Mouse (Mus musculus) retina, postnatal 1 day (tissue): ENCODE measurements around the gene Xdh.

Experiments
- DNase-seq: peaks from one replicate; pipeline ENCODE4 v3.0.0-alpha.2; 2012

Xdh gene

DNA sequence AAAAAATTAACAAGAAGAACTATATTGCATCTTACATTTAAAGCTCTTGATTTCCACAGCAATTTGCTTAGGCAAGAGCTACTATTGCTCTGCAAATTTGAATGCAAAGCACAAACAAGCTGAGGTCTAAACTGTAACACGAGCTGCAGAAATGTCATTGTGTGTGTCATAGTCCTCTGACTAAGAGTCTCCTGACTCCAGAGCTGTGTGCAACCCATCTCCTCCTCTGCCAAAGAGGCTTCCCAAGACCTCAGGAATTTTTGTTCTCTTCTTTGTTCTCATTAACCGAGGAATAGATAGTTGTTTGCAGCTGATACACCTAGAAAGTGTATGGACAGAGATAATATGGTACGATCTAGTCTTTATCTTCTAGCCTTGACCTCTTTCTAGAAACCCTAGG is 8.2 kb downstream of the Xdh start:
- DNase-seq, result no peak

DNA sequence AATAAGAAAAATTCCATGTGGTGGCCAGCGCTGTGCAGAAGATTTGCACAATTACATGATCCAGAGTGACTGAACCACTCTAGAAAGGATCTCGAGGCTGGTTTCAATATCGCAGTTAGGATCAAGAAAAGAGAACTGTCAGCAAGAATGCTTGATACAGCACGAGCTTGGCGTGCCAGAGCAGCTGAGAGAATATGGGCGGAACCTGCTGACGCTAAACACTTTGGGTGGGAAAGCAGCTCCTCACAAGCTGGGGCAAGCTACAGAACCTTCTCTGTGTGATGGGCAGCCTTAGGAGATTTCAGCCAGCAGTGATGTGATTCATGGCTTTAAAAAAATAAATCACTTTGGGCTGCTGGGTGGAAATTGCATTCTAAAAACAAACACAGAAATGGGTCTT is 12.9 kb downstream of the Xdh start:
- DNase-seq, result no peak

DNA sequence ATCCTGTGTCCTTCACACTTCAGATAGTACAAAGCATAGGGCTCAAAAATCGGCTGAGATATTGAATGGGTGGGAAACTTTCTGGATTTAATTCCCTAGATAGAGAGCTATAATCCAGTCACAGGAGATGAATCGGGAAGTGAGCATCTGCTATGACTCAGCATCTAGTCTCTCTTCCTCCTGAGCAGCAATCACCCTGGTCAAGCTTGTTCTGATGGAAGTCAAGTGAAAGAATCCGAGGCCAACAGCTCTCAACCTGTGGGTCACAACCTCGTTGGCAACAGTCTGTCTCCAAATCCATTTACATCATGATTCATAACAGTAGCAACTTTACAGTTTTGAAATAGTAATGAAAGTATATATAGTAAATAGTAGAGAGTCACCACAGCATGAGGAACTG is 14.8 kb downstream of the Xdh start:
- no peak for DNase-seq

DNA sequence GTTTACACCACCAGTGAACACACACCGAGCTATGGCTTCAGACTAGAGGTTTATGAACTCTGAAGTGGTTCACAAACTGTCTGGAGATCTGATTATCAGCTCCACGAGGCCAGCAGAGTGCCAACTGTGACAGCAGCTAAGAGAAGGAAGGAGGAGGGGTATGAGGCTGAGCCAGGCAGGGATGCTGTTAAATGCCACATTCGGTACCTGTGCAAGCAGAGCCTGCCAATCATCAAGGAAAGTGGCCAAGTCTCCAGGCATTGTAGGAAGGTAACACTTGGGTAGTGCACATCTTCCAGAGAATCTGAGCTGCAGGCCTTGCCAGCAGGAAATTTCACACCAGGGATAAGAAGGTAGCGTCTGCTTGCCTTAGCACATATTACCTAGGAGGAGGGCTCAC is 15.7 kb downstream of the Xdh start:
- no peak for DNase-seq

DNA sequence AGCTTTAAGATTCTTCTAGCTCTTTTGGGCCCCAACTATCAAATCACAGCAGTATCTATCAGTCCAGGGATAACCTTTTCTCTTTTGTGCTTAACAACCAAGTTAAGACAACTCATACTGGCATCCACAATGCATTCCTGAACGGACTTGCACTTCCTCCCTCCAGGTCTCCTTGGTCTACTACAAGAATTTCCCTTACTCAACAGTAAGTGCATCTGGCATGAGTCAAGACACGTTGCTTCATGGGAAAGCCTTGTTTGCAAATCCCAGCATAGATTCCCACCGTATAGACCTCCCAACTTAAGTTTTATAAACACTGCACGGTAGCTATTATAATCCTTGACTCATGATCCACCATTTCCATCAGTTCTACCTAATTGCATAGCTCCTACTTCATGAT is 16.4 kb downstream of the Xdh start:
- no peak for DNase-seq

DNA sequence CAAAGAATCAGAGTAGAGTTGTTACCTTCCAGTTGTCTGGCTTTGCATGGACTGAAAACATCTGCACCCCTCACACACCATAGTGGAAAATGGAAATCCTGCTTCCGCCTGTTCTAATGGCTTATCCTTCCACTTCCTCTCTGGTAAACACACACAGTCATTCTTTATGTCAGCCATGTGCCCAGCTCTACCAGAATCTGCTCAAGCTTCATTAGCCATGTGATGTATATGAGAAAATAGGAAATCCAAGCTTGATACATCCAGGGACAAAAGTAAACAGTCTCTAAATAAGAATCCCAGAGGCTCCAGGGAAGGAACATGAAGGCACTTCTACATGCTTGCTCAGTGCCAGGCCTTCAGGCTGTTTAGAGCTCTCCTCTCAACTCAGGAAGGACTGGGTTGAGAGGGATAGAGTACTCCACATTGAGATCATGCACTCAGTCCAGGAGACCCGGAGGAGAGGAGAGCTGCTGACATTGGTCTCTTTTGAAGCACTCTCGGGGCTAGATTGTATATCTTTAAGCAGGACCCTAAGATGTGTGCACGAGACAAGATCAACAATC is 17.4 kb downstream of the Xdh start:
- DNase-seq, result no peak

DNA sequence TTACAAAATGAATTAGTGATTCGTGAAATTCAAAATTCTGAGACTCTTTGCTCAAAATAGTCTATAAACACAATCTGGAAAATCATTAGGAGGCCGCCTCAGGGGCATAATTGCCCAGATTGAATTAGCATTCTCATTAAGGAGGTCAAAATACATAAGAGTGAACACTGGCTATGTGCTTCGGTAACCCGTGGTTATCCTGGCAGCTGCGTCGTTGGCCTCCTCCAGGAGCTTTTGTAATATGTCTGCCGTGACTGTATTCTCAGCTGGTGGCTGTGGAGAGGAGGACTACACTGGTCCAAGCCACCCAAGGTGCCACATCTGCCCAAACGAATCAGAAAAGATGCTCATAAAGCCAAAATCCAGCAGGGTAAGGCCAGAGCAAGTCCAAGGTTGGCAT is 30.5 kb downstream of the Xdh start:
- DNase-seq, result peak; percentile 19

DNA sequence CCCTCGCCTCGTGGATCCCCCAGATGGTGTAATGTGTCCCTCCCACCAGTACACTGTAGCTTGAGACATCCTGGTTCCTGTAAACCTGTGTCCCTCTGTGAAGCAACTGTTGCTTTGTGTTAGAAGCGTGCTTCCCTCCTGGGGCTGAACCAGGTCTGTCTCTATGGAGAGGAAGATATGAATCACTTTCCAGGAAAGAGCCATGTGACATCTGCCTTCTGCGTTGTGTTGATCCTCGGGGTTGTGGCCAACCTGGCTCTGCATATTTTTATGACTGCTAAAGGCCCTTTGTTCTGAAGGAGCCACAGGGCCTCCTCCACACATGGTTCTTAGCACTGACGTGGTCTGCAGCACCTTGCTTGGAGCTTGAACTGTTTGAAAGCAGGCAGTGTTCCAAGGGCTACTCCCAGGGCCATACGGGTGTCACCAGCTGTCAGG is 31.0 kb downstream of the Xdh start:
- no peak for DNase-seq

DNA sequence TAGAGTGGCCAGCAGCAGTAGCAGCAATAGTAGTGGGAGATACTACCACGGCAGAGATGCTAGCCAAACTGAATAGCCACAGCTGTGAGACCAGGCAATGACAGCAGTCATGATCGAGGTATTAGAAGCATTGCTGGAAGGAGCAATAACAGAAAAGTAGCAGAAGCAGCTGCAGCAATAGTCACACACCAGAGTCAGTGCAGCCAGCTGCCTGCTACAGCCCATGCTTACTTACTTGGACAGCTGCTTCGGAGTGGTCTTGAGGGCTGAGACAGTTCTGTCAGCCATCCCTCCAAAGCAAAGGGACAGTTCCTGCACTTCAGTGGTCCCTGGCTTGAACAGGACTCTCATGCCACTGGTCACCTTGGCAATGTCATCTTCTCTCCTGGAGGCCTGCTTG is 31.9 kb downstream of the Xdh start:
- DNase-seq, result no peak

DNA sequence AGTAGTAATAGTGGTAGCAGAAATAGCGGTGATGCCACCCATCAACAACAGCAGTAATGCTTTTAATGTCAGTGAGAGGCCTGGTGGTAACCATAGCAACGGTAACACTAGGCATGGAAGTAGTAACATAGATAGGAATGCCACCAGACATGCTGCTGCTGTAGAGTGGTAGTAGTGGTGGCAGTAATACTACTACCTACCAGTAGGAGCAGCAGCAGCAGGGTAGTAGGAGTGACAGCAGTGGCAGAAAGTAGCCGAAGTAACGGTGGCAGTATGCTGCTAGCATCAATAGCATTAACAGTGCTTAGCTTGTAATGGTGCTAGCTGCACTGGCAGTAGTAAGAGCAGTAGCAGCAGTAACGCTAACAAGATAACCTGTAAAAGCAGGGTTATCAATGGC is 32.3 kb downstream of the Xdh start:
- DNase-seq, result no peak

DNA sequence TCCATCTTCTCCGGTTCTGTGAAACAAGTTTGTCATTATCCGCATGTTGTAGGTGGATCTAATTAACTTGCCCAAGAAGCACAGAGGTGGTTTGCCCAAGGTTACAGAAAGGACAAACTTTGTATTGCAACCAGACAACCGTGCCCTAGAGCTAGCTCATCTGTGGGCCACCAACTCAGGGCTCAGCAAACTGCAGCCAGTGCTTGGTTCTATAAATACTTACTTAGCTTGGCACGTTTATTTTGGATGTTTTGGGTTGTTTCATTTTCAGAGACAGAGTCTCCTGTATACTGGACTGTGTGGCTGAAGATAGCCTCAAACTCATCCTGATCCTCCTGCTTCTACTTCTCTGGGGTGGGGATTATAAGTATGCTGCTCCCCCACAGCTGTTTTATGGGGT is 35.3 kb downstream of the Xdh start:
- DNase-seq, result no peak

DNA sequence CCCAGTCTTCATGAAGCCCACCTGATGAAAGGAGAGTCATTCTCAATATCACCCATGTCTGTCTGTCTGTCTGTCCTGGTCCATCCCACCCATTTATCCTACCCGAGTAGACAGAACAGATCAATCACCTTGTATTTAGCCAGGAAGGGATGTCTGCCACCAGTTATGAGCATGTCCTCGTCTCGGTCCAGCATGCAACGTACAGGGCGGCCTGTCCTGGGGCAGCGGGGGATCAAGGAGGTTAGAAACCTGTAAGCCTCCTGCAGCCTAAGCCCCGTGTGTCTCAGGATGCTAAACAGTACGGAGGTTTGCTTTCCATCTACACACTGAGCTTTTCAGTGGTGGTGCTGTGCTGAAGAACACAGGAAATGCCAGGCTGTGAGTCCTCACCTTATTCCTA is 43.9 kb downstream of the Xdh start:
- no peak for DNase-seq

DNA sequence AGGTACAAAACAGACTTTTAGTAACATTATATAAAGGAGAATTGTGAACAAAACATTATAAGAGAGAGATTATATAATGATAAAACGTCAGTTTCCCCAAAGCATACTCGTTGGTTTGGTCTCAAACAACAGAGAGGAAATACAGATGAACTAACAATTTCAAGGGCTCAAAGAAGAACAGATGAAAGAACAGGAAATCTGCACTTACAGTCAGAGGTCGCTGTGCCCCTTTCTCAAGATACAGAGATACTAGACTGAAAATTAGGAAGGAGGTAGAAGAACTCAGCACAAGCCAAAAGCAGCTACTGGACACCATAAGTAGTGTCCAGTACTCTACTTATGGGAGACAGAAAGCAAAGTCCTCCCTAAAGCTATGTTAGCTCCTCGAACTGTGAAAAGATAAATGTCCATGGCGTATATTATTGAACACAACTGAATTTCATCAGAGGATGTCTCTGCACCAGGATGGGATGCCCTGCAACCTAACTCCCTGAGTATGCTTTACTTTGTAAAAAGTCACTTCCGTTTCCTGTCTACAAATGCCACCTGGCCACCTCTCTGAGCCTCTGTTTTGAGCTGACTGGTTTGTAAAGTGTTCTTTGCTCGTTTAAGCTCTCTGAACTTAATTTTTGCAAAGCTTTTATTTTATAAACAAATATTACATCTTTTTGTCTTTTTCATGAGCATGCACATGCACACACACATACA is 44.8 kb downstream of the Xdh start:
- DNase-seq, result no peak

DNA sequence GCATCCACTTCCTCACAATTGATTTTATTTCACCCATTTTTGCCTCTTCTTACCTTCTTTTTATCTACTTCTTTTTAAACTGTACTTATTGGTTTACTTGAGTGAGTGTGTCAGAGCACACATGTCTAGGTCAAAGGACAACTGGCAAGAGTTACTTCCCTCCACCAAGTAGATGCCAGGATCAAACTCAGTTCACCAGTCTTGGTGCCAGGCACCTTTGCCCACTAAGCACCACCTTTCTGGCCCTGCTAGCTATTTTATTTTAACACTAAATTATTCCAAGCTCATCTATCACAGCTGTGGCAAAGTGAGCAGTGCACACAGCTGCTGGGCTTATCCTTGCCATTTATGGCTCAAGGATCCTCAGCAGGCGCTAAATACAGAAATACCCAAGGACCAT is 46.9 kb downstream of the Xdh start:
- no peak for DNase-seq

DNA sequence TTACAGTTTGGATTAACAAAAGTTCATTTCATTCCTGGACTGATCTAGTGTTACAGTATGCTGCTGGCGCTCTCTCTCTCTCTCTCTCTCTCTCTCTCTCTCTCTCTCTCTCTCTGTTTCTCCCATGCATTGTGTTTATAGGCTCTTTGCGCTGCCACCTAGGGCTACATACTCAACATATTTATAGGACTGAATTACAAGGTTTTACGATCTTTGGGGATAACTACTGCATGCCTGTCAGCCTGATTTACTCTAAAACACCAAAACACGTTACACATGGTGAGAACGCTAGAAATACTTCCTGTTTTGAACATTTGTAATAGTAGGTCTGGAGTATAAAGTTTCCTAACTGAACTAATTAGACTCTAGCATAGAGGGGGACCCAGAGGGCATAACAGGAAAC is 47.8 kb downstream of the Xdh start:
- no peak for DNase-seq

DNA sequence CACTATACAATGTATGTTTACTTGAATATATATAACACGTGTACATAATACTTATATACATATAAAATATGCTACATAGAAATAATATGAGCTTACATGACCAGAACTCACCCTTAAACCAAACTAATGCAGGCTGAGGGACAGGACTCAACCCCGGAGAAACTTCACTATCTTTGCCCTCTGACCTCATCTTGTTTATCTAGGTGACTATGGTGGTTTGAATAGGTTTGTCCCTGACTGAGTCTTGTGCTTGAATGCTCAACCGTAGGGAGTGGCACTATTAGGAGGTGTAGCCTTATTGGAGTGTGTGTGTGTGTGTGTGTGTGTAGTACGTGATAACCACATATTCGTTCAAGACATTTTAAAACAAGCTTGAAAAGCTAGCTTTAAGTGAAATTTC is 55.6 kb downstream of the Xdh start:
- DNase-seq, result no peak

DNA sequence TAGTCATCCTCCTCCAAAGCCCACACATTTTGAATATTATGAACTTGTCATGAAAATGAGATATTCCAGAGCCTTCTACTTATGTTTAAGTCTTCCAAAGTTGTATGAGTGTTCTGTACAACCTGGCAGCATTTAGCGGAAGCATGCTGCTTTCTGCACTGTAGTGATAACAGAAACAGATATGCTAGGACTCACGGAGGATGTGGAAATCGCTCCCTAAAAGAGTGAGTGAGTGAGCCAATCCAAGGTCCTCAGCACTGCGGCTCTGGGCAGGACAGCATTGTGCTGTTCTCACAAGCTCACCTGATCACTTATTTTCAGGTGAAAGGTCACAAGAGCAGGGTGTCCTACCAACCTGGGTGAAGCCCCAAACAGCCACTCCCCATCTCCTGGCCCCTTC is 56.2 kb downstream of the Xdh start:
- no peak for DNase-seq

DNA sequence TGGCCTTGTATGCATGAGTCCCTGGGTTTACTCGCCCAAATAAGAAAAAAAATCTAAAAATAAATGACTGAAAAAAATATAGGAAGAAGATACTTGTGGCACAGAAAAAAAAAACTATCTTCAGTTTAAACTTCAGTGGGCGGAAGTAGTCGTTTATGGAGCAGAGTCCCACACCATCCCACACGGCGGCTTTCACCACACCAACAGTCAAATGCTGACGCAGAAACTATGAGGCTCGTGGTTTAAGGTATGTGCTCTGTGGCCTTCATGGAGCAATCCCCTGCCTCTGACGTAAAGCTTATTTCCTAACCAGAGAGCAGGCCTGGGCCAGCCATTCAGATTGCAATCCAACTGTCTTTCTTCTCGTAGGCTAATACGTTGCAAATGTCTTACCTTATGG is 56.8 kb downstream of the Xdh start:
- DNase-seq, result no peak

DNA sequence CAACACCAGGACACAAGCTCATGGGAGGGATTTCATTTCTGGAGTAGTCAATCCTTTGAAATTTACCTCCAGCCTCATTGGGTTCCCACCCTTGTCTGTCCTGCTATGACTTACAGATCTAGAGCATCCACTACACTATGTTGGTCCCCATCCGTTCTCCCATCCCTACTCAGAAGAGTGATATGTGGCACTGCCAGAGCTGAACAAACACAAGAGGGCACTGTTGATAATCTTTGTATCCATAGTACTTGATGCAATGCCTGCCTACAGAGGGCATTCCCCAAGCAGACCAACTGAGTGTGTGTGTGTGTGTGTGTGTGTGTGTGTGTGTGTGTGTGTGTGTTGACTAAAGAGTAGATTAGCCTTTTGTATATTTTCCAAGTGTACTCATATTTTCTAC is 58.4 kb downstream of the Xdh start:
- DNase-seq, result no peak

DNA sequence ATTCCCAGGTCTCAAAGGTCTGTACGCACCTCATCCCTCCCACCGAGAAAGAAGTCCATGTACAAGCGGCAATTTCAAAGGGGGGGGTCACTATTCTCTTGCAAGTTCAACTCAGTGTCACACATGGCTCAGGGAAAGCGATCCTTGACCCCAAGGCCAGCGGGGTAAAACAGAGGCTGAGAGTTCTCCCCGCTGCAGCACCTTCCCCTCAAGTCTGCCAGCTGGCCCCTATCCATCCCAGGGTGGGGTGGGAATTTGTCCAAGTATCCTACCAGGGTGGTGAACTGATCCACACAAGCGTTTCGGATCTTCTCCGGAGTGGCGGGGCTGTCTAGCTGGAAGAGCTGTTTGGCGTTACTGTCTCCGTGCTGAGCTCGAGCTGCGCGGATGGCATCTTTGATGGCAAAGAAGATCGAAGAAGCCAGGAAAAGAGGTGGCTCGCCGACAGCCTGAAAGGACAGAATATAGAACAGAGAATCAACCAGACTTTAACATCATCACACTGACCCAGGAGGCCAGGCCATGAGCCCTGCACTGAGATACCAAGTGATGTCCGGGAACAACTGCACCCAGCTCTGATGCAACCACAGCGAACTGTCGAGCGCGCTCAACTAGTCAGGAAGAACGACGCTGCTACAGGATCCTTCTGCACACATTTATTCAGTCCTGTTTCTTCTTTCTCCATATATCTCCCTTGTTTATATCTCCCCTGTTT is 63.8 kb downstream of the Xdh start:
- no peak for DNase-seq

DNA sequence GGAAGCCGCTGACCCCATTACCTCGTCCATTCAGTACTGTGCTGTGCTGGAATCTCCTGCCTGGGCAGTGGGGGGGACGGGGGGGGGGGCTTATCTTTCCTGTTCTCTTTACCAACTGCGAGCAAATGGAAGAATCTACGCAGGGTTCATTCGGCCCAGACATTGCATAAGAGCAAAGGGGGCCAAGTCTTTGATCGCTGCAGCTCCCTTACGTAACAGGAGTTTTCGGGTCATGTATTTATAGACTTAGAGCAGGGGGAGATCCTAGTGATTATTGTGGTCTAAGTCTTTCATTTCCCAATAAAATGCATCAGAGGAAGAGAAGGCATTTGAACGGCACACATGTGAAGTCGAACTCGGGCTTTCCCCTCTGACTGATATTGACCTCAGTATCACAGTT is 66.7 kb downstream of the Xdh start:
- DNase-seq, result no peak

DNA sequence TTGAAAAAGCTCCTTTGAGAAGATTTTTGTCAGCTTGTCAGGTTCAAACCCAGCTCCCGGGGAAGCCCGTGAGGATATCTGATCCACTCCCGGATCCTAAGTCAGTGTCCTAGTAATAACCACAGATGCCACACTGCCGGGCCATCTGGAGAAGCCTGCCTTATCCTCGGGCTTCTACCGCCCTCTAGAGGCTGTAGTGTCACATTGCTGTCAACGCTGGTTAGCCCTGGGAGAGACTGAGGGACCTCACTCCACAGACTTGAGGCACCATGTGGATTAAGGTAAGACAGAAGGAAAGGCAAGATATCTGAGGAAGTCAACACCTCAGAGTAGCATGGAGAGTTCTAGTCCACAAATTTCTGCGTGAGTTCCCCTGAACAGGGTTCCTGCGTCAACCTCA is 67.8 kb downstream of the Xdh start:
- DNase-seq, result peak; percentile 91

DNA sequence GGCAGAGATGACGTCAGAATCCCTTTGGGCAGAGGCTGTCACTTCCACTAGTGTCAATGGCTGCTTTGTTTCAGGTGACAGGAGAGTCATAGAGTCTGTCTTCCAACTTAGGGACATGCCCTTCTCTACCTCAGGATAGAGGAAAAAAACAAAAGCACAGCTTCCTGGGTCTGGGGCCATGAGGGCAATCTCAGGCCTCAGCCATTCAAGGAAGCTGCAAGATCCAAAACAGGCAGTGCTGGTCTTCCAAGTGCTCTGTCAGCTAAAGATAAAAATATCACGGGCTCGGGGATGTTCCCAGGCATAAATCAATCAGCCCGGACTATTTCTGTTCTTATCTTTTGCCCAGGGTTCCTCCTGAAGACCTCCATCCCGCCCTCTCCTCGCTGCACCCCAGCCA is 68.7 kb downstream of the Xdh start:
- no peak for DNase-seq

DNA sequence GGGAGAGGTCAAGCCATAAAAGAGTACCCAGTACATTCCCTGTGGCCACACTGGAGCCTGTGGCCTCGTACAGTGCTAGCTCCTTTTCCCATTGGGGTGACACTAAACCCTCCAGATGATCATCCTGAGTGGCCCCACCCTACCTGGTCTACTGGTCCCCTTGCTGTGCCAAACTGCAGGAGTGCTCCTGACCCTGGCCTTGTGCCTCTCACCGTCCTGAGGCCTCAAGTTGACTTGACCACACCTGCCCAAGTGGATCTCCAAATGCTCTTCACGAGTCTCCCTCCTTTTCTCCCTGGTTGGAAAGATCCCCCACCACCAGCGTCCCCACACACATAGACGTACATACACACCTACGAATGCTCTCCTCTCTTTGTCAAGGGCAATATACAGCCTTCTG is 69.7 kb downstream of the Xdh start:
- no peak for DNase-seq
